Mouse (Mus musculus): ENCODE data around the gene Omp. TPM values are rescaled to one million over a fixed set of nuclear protein-coding genes. Genes with fewer than 3 reads are reported as not detected.

Gene Omp
- polyA plus RNA-seq, 1 experiment from 2014 or later, result 0.15 TPM

DNA sequence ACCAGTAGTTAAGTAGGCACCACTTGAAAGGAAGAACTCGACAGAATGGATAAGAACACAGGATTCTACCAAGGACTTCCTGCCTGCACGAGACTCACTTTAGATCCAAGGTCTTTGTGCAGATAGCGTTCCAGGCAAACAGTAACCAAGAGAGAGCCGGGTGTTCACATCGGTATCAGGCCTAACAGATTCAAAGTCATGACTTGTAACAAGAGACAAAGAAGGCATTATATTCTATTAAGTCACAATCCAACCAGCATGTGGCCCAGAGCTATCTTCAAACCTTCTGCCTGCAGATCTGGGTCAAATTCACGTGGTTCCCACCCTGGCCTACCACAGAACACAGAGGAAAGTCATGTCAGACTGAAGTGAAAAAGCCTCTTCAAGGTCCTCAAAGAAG lies 30.6 kb downstream of the Omp start:
- DNase-seq (ENCODE audit: low spot score), result no peak
- no peak overlapping the region for H3K9ac ChIP-seq (replicated peaks; ENCODE audit: low read length)
- no peak overlapping the region for H3K4me2 ChIP-seq (ENCODE audit: low read depth, low read length)
- no peak overlapping the region for H3K27ac ChIP-seq (replicated peaks; ENCODE audit: low read depth, low read length)
- 62% methylated on average over 6 of the region's 6 CpGs for WGBS
- no peaks in the 10 kb centered on the region; the same call in 1 of the 2 replicates for H3K27me3 ChIP-seq (ENCODE audit: control insufficient read depth, insufficient read depth, low read length)
- no peak overlapping the region for H3K4me3 ChIP-seq (ENCODE audit: low read depth, low read length)
- no peaks in the 10 kb centered on the region for H3K36me3 ChIP-seq (replicated peaks; ENCODE audit: control insufficient read depth, insufficient read depth, low read depth, low read length)
- ATAC-seq (replicated peaks; ENCODE audit: insufficient number of reproducible peaks, low FRiP score, low TSS enrichment, low read depth), result no peak
- no peaks in the 10 kb centered on the region for H3K9me3 ChIP-seq (replicated peaks; ENCODE audit: control insufficient read depth, low read length)
- H3K4me1 ChIP-seq (ENCODE audit: control insufficient read depth, insufficient read depth, low read length), result 0 out of 2 replicates have a peak, but pooled peaks cover 7% of the 10 kb centered on the region

DNA sequence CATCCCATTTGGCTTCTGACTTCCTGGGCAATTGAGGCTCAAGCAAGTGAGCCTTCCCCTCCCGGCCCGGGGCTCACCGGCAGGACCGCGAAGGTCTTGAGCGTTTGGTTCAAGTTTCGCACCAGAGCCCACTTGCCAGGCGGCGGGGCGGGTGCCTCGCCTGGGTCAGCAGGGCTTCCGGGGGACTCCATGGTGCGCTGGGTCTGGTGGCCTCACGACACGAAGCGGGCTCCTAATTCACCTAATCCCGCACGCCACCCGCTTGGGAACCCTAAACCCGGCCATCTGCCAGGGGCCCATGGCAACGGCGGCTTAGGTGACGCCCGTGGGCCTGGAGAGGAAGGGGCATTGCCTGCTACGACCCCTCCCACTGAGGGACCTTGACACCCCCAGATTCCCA lies 34.1 kb downstream of the Omp start:
- 4% methylated on average over 25 of the region's 25 CpGs for WGBS
- peak overlapping the region; percentile 8; the same call in 1 of the 2 replicates for H3K4me3 ChIP-seq (ENCODE audit: low read depth, low read length)
- H3K4me2 ChIP-seq (ENCODE audit: low read depth, low read length), result peak overlapping the region; percentile 57
- no peaks in the 10 kb centered on the region for H3K9me3 ChIP-seq (replicated peaks; ENCODE audit: control insufficient read depth, low read length)
- ATAC-seq (replicated peaks; ENCODE audit: insufficient number of reproducible peaks, low FRiP score, low TSS enrichment, low read depth) (no peak), DNase-seq (ENCODE audit: low spot score) (no peak)
- no peaks in the 10 kb centered on the region; the same call in 1 of the 2 replicates for H3K27me3 ChIP-seq (ENCODE audit: control insufficient read depth, insufficient read depth, low read length)
- peak overlapping the region; percentile 55 for H3K9ac ChIP-seq (replicated peaks; ENCODE audit: low read length)
- no peaks in the 10 kb centered on the region for H3K36me3 ChIP-seq (replicated peaks; ENCODE audit: control insufficient read depth, insufficient read depth, low read depth, low read length)
- H3K4me1 ChIP-seq (ENCODE audit: control insufficient read depth, insufficient read depth, low read length), result 0 out of 2 replicates have a peak, but pooled peaks cover 7% of the 10 kb centered on the region
- H3K27ac ChIP-seq (replicated peaks; ENCODE audit: low read depth, low read length), result no peak overlapping the region

DNA sequence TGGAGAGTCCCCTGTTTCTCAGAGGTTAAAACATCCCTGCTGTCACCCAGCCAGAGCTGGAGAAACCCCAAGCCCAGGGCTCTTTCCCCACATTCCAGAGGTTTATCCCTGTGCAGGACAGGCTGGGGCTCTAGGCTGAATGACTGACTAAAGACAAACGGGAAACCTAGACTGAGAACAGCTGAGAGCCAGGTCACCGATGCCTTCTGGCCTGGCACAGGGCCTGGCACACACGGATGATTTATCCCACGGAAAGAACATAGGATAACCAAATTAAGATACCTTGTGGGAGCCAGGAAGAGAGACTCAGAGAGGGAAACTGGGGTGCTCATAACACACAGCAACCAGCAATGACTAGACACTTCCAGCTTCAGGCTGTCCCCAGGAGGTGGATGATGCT lies 35.5 kb downstream of the Omp start:
- Histone ChIP-seq H3K4me2 (ENCODE audit: low read depth, low read length) (no peak overlapping the region), H3K9me3 (replicated peaks; ENCODE audit: control insufficient read depth, low read length) (no peaks in the 10 kb centered on the region), H3K27me3 (ENCODE audit: control insufficient read depth, insufficient read depth, low read length) (no peaks in the 10 kb centered on the region; the same call in 1 of the 2 replicates), H3K36me3 (replicated peaks; ENCODE audit: control insufficient read depth, insufficient read depth, low read depth, low read length) (no peaks in the 10 kb centered on the region), H3K4me3 (ENCODE audit: low read depth, low read length) (no peak overlapping the region), H3K27ac (replicated peaks; ENCODE audit: low read depth, low read length) (no peak overlapping the region), H3K4me1 (ENCODE audit: control insufficient read depth, insufficient read depth, low read length) (0 out of 2 replicates have a peak, but pooled peaks cover 7% of the 10 kb centered on the region), H3K9ac (replicated peaks; ENCODE audit: low read length) (no peak overlapping the region)
- WGBS, result 82% methylated on average over 4 of the region's 4 CpGs
- ATAC-seq (replicated peaks; ENCODE audit: insufficient number of reproducible peaks, low FRiP score, low TSS enrichment, low read depth), result no peak
- DNase-seq (ENCODE audit: low spot score), result no peak

DNA sequence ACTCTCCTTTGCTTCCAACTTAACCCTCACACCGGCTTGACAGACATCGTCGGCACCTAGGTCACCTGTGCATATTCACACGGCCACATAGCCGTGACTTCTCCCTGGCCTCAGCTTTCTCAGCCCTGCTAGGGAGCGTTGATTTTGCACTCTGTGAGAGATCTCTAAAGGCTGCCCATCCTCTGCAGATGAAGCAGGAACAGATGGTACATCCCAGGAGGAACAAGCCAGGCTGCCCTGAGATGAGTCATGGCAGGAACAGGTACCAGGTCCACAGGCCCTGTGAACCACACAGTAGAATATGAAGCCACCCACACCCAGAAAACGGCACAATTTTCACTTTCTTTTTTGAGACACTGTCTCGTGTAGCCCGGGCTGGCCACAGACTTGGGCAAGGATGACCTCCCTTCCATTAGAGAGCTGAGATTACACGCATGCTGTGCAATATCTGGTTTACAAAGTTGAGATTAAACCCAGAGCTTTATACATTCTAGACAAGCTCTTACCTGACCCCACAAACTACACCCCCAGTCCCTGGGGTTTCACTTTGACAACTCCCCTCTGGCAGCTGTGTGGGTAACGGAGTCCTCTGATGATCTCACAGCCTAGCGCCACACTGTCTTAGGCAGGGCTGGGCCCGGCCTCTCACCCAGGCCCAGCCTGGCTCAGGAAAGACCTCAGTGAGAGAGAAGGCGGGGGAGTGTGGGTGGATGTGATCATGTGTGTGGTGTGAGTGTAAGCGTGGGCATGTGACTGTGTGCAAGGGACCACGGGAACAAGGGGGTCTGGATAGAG lies 36.5 kb downstream of the Omp start:
- 81% methylated on average over 16 of the region's 16 CpGs for WGBS
- no peak overlapping the region for H3K4me2 ChIP-seq (ENCODE audit: low read depth, low read length)
- no peaks in the 10 kb centered on the region for H3K36me3 ChIP-seq (replicated peaks; ENCODE audit: control insufficient read depth, insufficient read depth, low read depth, low read length)
- ATAC-seq (replicated peaks; ENCODE audit: insufficient number of reproducible peaks, low FRiP score, low TSS enrichment, low read depth), result no peak
- H3K4me1 ChIP-seq (ENCODE audit: control insufficient read depth, insufficient read depth, low read length), result 0 out of 2 replicates have a peak, but pooled peaks cover 7% of the 10 kb centered on the region
- H3K27me3 ChIP-seq (ENCODE audit: control insufficient read depth, insufficient read depth, low read length), result no peaks in the 10 kb centered on the region; the same call in 1 of the 2 replicates
- DNase-seq (ENCODE audit: low spot score), result no peak
- no peak overlapping the region for H3K4me3 ChIP-seq (ENCODE audit: low read depth, low read length)
- no peak overlapping the region; the same call in 1 of the 2 replicates for H3K9ac ChIP-seq (replicated peaks; ENCODE audit: low read length)
- no peaks in the 10 kb centered on the region for H3K9me3 ChIP-seq (replicated peaks; ENCODE audit: control insufficient read depth, low read length)
- no peak overlapping the region for H3K27ac ChIP-seq (replicated peaks; ENCODE audit: low read depth, low read length)

DNA sequence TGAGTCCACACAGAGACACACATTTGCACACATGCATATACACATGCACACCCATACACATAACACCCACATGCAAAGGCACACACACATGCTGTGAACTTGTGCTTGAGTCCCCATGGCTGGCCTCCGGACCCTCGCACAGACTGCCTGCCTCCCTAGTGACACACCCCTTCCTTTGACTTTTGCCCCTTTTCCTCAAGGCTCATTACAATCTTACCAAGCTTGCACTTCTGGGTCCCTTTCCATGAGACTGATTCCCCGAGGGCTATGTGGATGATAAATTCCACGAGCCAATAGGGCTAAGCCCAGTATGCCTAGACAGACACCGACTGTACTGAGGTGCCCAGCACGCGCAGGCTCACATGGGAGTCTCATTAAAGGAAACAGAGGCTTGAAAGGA lies 39.0 kb downstream of the Omp start:
- DNase-seq (ENCODE audit: low spot score), result no peak
- Histone ChIP-seq H3K36me3 (replicated peaks; ENCODE audit: control insufficient read depth, insufficient read depth, low read depth, low read length) (no peaks in the 10 kb centered on the region), H3K4me1 (ENCODE audit: control insufficient read depth, insufficient read depth, low read length) (0 out of 2 replicates have a peak, but pooled peaks cover 4% of the 10 kb centered on the region), H3K9me3 (replicated peaks; ENCODE audit: control insufficient read depth, low read length) (no peaks in the 10 kb centered on the region), H3K4me3 (ENCODE audit: low read depth, low read length) (no peak overlapping the region), H3K27me3 (ENCODE audit: control insufficient read depth, insufficient read depth, low read length) (no peaks in the 10 kb centered on the region; the same call in 1 of the 2 replicates), H3K4me2 (ENCODE audit: low read depth, low read length) (no peak overlapping the region), H3K9ac (replicated peaks; ENCODE audit: low read length) (no peak overlapping the region), H3K27ac (replicated peaks; ENCODE audit: low read depth, low read length) (no peak overlapping the region)
- WGBS, result 94% methylated on average over 7 of the region's 7 CpGs
- no peak for ATAC-seq (replicated peaks; ENCODE audit: insufficient number of reproducible peaks, low FRiP score, low TSS enrichment, low read depth)

DNA sequence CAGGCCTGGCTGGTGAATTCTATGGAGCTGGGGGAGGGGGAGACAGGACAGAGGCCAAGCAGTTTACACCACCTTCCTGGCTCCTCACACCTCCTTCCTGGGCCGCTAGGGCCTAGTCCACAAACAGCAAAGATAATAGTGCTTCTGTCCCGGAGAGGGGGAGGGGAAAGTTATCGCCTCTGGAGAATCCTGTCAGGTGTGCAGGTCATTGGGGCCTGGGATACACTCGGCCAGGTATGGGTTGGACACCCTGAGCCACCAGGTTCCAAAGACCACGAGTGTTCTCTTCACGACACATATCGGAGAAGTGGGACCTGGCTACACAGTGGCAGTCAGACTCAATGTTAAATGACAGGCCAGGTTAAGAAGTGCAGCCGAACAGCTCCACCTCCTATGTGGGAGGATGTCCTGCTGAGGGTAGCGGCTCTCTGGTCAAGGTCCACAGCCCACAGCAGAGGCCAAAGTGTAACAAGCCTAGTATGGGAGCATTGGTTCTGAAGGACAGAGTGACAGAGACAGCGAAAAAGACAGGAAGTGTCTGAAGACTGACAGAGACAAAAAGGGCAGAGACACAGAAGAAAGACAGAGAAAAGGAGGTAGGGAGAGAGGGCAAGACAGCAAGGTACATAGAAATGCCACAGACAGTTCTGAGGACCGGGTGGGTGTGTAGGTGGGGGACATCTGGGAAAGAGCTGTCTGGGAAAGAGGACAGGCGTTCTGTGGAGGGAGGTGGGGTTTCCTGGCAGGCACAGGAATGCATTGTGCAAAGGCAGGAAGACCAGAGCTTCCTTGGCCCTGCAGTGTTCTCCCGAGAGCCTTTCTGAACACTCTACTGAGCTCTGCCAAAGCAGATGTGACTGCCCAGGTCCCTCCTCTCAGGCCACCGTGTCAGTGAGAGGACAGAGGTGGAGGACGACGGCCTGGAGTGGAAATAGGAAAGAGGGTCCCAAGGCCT lies 40.5 kb downstream of the Omp start:
- Histone ChIP-seq H3K9me3 (replicated peaks; ENCODE audit: control insufficient read depth, low read length) (no peaks in the 10 kb centered on the region), H3K4me2 (ENCODE audit: low read depth, low read length) (no peak overlapping the region), H3K9ac (replicated peaks; ENCODE audit: low read length) (peak overlapping the region; percentile 18; the same call in 1 of the 2 replicates), H3K4me1 (ENCODE audit: control insufficient read depth, insufficient read depth, low read length) (no peaks in the 10 kb centered on the region), H3K36me3 (replicated peaks; ENCODE audit: control insufficient read depth, insufficient read depth, low read depth, low read length) (no peaks in the 10 kb centered on the region), H3K27me3 (ENCODE audit: control insufficient read depth, insufficient read depth, low read length) (no peaks in the 10 kb centered on the region), H3K4me3 (ENCODE audit: low read depth, low read length) (no peak overlapping the region), H3K27ac (replicated peaks; ENCODE audit: low read depth, low read length) (no peak overlapping the region)
- no peak for DNase-seq (ENCODE audit: low spot score)
- no peak for ATAC-seq (replicated peaks; ENCODE audit: insufficient number of reproducible peaks, low FRiP score, low TSS enrichment, low read depth)
- WGBS, result 54% methylated on average over 16 of the region's 16 CpGs

DNA sequence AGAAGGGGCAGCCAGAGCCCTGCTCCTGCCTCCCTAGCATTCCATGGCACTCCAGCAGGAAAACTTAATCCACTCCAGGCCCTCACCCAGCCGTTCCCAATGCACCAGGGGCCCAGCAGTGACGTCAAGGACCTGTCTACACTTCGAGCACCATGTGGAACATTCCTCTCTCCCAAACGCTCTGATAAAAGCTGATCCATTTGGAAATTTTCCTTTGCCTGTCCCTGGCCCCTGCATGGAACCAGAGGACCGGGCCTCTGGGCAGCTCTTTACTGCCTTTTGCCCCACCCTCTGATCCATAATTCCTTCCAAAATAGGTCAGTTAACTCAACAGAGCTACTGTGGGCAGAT lies 41.4 kb downstream of the Omp start:
- Histone ChIP-seq H3K9ac (replicated peaks; ENCODE audit: low read length) (no peak overlapping the region), H3K4me2 (ENCODE audit: low read depth, low read length) (no peak overlapping the region), H3K36me3 (replicated peaks; ENCODE audit: control insufficient read depth, insufficient read depth, low read depth, low read length) (no peaks in the 10 kb centered on the region), H3K27me3 (ENCODE audit: control insufficient read depth, insufficient read depth, low read length) (no peaks in the 10 kb centered on the region), H3K27ac (replicated peaks; ENCODE audit: low read depth, low read length) (no peak overlapping the region), H3K4me3 (ENCODE audit: low read depth, low read length) (no peak overlapping the region), H3K4me1 (ENCODE audit: control insufficient read depth, insufficient read depth, low read length) (no peaks in the 10 kb centered on the region), H3K9me3 (replicated peaks; ENCODE audit: control insufficient read depth, low read length) (no peaks in the 10 kb centered on the region)
- WGBS, result 72% methylated on average over 5 of the region's 5 CpGs
- ATAC-seq (replicated peaks; ENCODE audit: insufficient number of reproducible peaks, low FRiP score, low TSS enrichment, low read depth), result no peak; the same call in 1 of the 2 replicates
- no peak for DNase-seq (ENCODE audit: low spot score)

All from embryonic facial prominence, embryonic 11.5 days (tissue).